Mouse (Mus musculus) lung, postnatal 0 days (tissue): ENCODE measurements around the gene Hhipl1.

Source experiments
- CTCF ChIP-seq: IDR thresholded peaks from 2 replicates; pipeline ENCODE4 v1.5.1; 2016; ENCODE audit warnings: antibody characterized with exemption, mild to moderate bottlenecking
- EP300 ChIP-seq: IDR thresholded peaks from 2 replicates; pipeline ENCODE4 v1.6.1; 2016; ENCODE audit warnings: antibody characterized with exemption, mild to moderate bottlenecking, control low read depth

DNA sequence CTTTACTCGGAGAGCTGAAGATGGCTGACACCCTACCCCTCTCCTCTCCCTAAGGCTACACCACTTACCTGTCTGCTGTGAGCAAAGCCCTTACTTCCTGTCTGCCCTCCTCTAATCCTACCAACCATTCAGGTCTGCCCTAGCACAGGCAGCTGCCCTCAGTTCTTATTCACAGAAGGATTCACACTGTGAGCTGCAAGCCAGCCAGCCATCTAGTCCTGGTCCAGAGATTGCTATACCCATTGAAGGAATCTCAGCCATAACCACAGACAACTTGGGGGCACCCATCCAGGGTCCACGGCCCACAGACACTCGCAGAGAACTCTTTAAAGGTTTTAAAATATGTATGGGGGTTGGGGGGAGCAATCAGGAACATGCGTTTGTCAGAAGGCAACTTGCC, 19.7 kb upstream of the Hhipl1 start:
- TF ChIP-seq EP300: no peak
- no peak for TF ChIP-seq CTCF
